Mouse (Mus musculus): ENCODE measurements around the gene Gm8439. TPM values are rescaled to one million over a fixed set of nuclear protein-coding genes. Genes with fewer than 3 reads are reported as not detected.

Gene Gm8439
- total and polyA plus RNA-seq, 2 experiments from 2014 or later, result not detected

- ATAC-seq, result peak; percentile 40
- peak overlapping the region; percentile 68 for H3K9ac ChIP-seq
- TF ChIP-seq CTCF (IDR thresholded peaks at IDR 0.05; ENCODE audit: low read depth), result no peak
- H3K4me1 ChIP-seq (ENCODE audit: insufficient read depth), result no peaks in the 10 kb centered on the region
- H3K4me2 ChIP-seq (ENCODE audit: low read depth), result peak overlapping the region; percentile 98
- 21% methylated on average over 7 of the region's 7 CpGs for WGBS
- H3K36me3 ChIP-seq (ENCODE audit: insufficient read depth), result no peaks in the 10 kb centered on the region
- no peaks in the 10 kb centered on the region for H3K27me3 ChIP-seq (ENCODE audit: insufficient read depth, low read length)
- no peak for DNase-seq
- H3K4me3 ChIP-seq (ENCODE audit: low read depth, low read length), result peak overlapping the region; percentile 54
- H3K9me3 ChIP-seq (ENCODE audit: low read length), result no peaks in the 10 kb centered on the region
- no peak overlapping the region for H3K27ac ChIP-seq (ENCODE audit: low read depth, low read length)
Measured at GRCm38 (mm10) chr4:120650208-120650592, 61.7 kb downstream of the Gm8439 start.

DNA sequence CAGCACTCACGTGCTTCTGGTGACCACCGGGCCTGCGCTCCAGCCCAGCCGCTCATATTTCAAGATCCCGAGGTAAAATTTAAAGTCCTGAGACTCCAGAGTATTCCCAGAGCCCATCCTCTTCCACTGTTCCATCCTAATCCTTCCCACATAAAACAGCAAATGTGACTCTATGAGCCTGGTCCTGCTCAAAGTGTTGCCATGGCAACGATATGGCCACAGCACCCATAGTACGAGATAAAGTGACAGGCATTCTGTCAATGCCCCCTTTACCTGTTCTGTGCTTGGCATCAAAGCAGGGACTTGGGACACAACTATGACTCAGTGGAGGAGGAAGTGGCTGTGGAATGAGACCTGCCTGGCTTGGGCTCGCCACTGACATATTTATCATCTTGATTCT, 67.4 kb downstream of the Gm8439 start:
- 82% methylated on average over 8 of the region's 8 CpGs for WGBS
- H3K4me2 ChIP-seq (ENCODE audit: low read depth), result no peak overlapping the region
- H3K36me3 ChIP-seq (ENCODE audit: insufficient read depth), result no peaks in the 10 kb centered on the region
- H3K9me3 ChIP-seq (ENCODE audit: low read length), result no peaks in the 10 kb centered on the region
- no peak for TF ChIP-seq CTCF (IDR thresholded peaks at IDR 0.05; ENCODE audit: low read depth)
- H3K4me3 ChIP-seq (ENCODE audit: low read depth, low read length), result no peak overlapping the region
- DNase-seq, result no peak
- H3K4me1 ChIP-seq (ENCODE audit: insufficient read depth), result no peaks in the 10 kb centered on the region
- H3K27ac ChIP-seq (ENCODE audit: low read depth, low read length), result no peak overlapping the region
- ATAC-seq, result no peak
- no peak overlapping the region for H3K9ac ChIP-seq
- H3K27me3 ChIP-seq (ENCODE audit: insufficient read depth, low read length), result no peaks in the 10 kb centered on the region

Other genes starting within 250 kb of the Gm8439 start
- gene Scmh1, start 183.5 kb upstream of the Gm8439 start, total RNA-seq (2014; rRNA removed), result 43.9 and 47.1 TPM in 2 replicates
- 40.4 and 56.4 TPM in 2 replicates for gene Scmh1, start 183.5 kb upstream of the Gm8439 start, polyA plus RNA-seq (2015; fragmentation: Nextera tagmentation; extraction: Ambion mirVana)
- gene Slfnl1, start 56.5 kb upstream of the Gm8439 start, total RNA-seq (2014; rRNA removed), result 0.15 TPM in 1 of 2 replicates, not detected in the other
- not detected in 2 replicates for gene Slfnl1, start 56.5 kb upstream of the Gm8439 start, polyA plus RNA-seq (2015; fragmentation: Nextera tagmentation; extraction: Ambion mirVana)
- 73.0 and 73.3 TPM in 2 replicates for gene Ctps, start 18.5 kb upstream of the Gm8439 start, total RNA-seq (2014; rRNA removed)
- gene Ctps, start 18.5 kb upstream of the Gm8439 start, polyA plus RNA-seq (2015; fragmentation: Nextera tagmentation; extraction: Ambion mirVana), result 71.9 and 76.8 TPM in 2 replicates
- gene Cited4, start 77.8 kb downstream of the Gm8439 start, total RNA-seq (2014; rRNA removed), result 2.9 and 6.0 TPM in 2 replicates
- gene Cited4, start 77.8 kb downstream of the Gm8439 start, polyA plus RNA-seq (2015; fragmentation: Nextera tagmentation; extraction: Ambion mirVana), result 4.2 and 5.3 TPM in 2 replicates
- gene Kcnq4, start 159.9 kb downstream of the Gm8439 start, total RNA-seq (2014; rRNA removed), result 10.9 and 11.9 TPM in 2 replicates
- 7.1 and 7.5 TPM in 2 replicates for gene Kcnq4, start 159.9 kb downstream of the Gm8439 start, polyA plus RNA-seq (2015; fragmentation: Nextera tagmentation; extraction: Ambion mirVana)
- gene Nfyc, start 242.8 kb downstream of the Gm8439 start, total RNA-seq (2014; rRNA removed), result 72.7 and 78.2 TPM in 2 replicates
- gene Nfyc, start 242.8 kb downstream of the Gm8439 start, polyA plus RNA-seq (2015; fragmentation: Nextera tagmentation; extraction: Ambion mirVana), result 74.6 and 81.4 TPM in 2 replicates

Measured in forebrain, postnatal 0 days (tissue).